Comparison of ENCODE assay signal across 7 mouse cellular contexts in genomic region chr4:97564656-97565055, GRCm38 (mm10).
DNase-seq lines count a peak whose midpoint lies in the region; ATAC-seq and TF ChIP-seq lines count a peak whose summit lies in the region.

No protein-coding gene starts in this region.

- H3K4me2 ChIP-seq in midbrain, embryonic 16.5 days (ENCODE audit: low read length), result no peak overlapping the region

- H3K9me3 ChIP-seq in midbrain, embryonic 16.5 days (replicated peaks; ENCODE audit: control insufficient read depth, low read length, poor library complexity, severe bottlenecking), result no peaks in the 10 kb centered on the region

- no peak overlapping the region for H3K27ac ChIP-seq in midbrain, embryonic 16.5 days (ENCODE audit: low read length)

- no peak for ATAC-seq in Patski
- ATAC-seq in midbrain, embryonic 16.5 days, result no peak

- in situ Hi-C loops in Patski (cut with MboI; ENCODE audit: low pct_unique_long_range_greater_than_20kb), result loop anchor here (10.0 to 25.0 kb wide), 4 partner anchors 180 to 852 kb away; no protein-coding TSS in a partner anchor

- no peak overlapping the region for H3K9ac ChIP-seq in midbrain, embryonic 16.5 days (ENCODE audit: low read depth, low read length)

- H3K27me3 ChIP-seq in Patski, result no peaks in the 10 kb centered on the region
- no peaks in the 10 kb centered on the region for H3K27me3 ChIP-seq in midbrain, embryonic 16.5 days (ENCODE audit: control insufficient read depth, insufficient read depth, low read depth, low read length)

- DNase-seq in lung, adult 2 months, result peak; percentile 8
- no peak for DNase-seq in lung, postnatal 4 days
- peak; percentile 10 for DNase-seq in Patski (ENCODE audit: low read depth, low spot score)
- DNase-seq in embryo, embryonic 10 days (ENCODE audit: low spot score), result peak; percentile 78
- peak; percentile 16 for DNase-seq in kidney, postnatal 14 days
- DNase-seq in spleen, postnatal 14 days (ENCODE audit: low spot score in 2 of 2), result no peak

- H3K4me1 ChIP-seq in lung, adult 2 months (ENCODE audit: control insufficient read depth, insufficient read depth, low read length), result no peaks in the 10 kb centered on the region
- H3K4me1 ChIP-seq in midbrain, embryonic 16.5 days (ENCODE audit: control insufficient read depth, insufficient read depth, low read length), result no peaks in the 10 kb centered on the region

- no peaks in the 10 kb centered on the region for H3K36me3 ChIP-seq in midbrain, embryonic 16.5 days (ENCODE audit: control insufficient read depth, insufficient read depth, low read length)

- no peak overlapping the region for H3K4me3 ChIP-seq in lung, adult 2 months (replicated peaks; ENCODE audit: extremely low read depth, low read depth, low read length)
- no peak overlapping the region for H3K4me3 ChIP-seq in midbrain, embryonic 16.5 days (ENCODE audit: low read depth, low read length)

- POLR2A ChIA-PET in Patski (lab: Charles Lee), result no interaction called here

- 36% methylated on average over 4 of the region's 4 CpGs for WGBS in lung, adult 2 months
- WGBS in midbrain, embryonic 16.5 days, result 28% methylated on average over 4 of the region's 4 CpGs

- CTCF ChIA-PET in Patski (lab: Charles Lee), result no interaction called here

- no peak for TF ChIP-seq POLR2A in lung, adult 2 months (IDR thresholded peaks at IDR 0.05; ENCODE audit: borderline replicate concordance, extremely low read depth, low read depth, low read length)

- TF ChIP-seq CTCF in lung, adult 2 months (IDR thresholded peaks at IDR 0.05; ENCODE audit: insufficient read depth, low read length), result peak; percentile 25; the same call in 1 of the 2 replicates
- peak; percentile 61 for TF ChIP-seq CTCF in Patski (IDR thresholded peaks at IDR 0.05)

Comparison
In these comparisons a context has a peak if more than half of its experiments do, and no peak if none do; other contexts are left out.
1. DNase-seq: peak in lung, adult 2 months (single experiment), Patski (single experiment), embryo, embryonic 10 days (single experiment) and kidney, postnatal 14 days (single experiment); none in lung, postnatal 4 days (0 of 2) and spleen, postnatal 14 days (0 of 2).